Mouse (Mus musculus) forebrain, embryonic 10.5 days (tissue): ENCODE data around the gene Dbndd2. TPM values are rescaled to one million over a fixed set of nuclear protein-coding genes. Genes with fewer than 3 reads are reported as not detected.

Experiments used
- DNase-seq: peaks from one replicate; pipeline ENCODE4 v3.0.0-alpha.2; 2017; ENCODE audit warnings: low spot score; ENCODE audit errors: extremely low spot score
- H3K27ac ChIP-seq: fragments of 300-500 bp; sonication (generic); 2 replicates; pipeline ENCODE4 v1.5.1; 2016; ENCODE audit warnings: mild to moderate bottlenecking
- H3K27me3 ChIP-seq: fragments of 300-500 bp; sonication (generic); 2 replicates; pipeline ENCODE4 v1.6.1; 2016; ENCODE audit warnings: mild to moderate bottlenecking; ENCODE audit not compliant: poor library complexity, severe bottlenecking
- H3K36me3 ChIP-seq: fragments of 300-500 bp; sonication (generic); replicated peaks from 2 replicates; pipeline ENCODE4 v1.6.1; 2016; ENCODE audit warnings: mild to moderate bottlenecking, moderate library complexity
- H3K4me1 ChIP-seq: fragments of 300-500 bp; sonication (generic); 2 replicates; pipeline ENCODE4 v1.6.1; 2016
- H3K4me3 ChIP-seq: fragments of 300-500 bp; sonication (generic); 2 replicates; pipeline ENCODE4 v1.5.1; 2016; ENCODE audit warnings: mild to moderate bottlenecking, moderate library complexity
- H3K9me3 ChIP-seq: fragments of 300-500 bp; sonication (generic); 2 replicates; pipeline ENCODE4 v1.6.1; 2016; ENCODE audit warnings: mild to moderate bottlenecking, moderate library complexity
- WGBS: fragments of 180-500 bp; shearing (Covaris S2); methylation state at CpG from one replicate; pipeline ENCODE4 v1.1.7; 2016; 5-methylcytosine and 5-hydroxymethylcytosine counted together
- polyA plus RNA-seq: library from polyadenylated mRNA; unstranded; fragments of >200 nt; fragmentation: Nextera tagmentation; extraction: Ambion mirVana; gene quantifications from 2 replicates; pipeline ENCODE4 v1.2.1, GENCODE M21; 2016

The Dbndd2 gene
- polyA plus RNA-seq, 1 experiment from 2014 or later: 3.1 TPM

DNA sequence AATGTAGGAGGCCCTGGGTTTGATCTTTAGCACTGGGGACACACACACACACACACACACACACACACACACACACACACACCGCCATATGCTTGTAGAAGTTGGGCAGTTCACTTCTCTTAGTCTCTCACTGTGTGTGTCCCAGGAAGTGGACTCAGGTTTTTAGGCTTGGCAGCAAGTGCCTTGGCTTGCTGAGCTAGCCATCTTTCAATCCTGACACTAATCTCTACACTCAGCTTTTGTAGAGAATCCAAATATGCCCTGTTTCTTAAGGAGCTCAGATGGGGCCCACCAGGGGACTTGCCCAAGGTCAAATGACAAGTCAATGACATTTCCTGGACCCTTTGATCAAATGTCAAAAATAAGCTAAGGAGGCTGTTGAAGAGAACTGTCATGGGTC, 29.5 kb upstream of the Dbndd2 start:
- 84% methylated on average over 1 of the region's 1 CpGs for WGBS
- peak overlapping the region; percentile 81 for H3K27ac ChIP-seq
- H3K36me3 ChIP-seq: no peaks in the 10 kb centered on the region
- H3K4me1 ChIP-seq: peaks cover 35% of the 10 kb centered on the region
- no peaks in the 10 kb centered on the region for H3K9me3 ChIP-seq
- H3K4me3 ChIP-seq: peak overlapping the region; percentile 34; the same call in 1 of the 2 replicates
- peaks cover 3% of the 10 kb centered on the region; the same call in 1 of the 2 replicates for H3K27me3 ChIP-seq
- no peak for DNase-seq

DNA sequence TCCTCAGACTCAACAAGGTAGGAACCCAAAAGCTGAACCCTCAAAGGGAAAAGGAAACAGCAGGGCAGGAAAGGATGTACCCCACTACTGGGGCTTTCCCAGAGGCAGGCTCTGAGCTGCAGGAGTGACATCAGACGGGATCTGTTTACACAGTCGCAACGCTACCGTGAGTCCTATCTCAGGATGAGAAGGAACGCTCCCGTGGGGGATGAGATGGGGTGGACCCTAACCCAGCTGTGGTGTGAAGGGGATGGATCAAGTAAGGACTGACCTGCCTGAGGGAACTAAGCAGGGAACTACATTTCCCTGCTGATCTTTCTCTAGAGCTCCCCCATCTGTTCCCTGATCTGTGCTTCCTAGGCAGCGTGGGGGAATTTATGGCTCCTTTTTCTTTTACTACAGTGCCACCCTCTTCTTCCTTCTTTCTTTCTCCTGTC, 29.0 kb upstream of the Dbndd2 start, which contains the start of gene Sys1:
Gene Sys1, plus strand, starts transcription at position 101 of the 437 bp plus-strand sequence.
- peak within 1 kb of the TSS; percentile 81 for H3K27ac ChIP-seq
- H3K36me3 ChIP-seq: no peaks in the 10 kb centered on the region
- no peak for DNase-seq
- H3K9me3 ChIP-seq: no peaks in the 10 kb centered on the region
- H3K4me1 ChIP-seq: peaks cover 37% of the 10 kb centered on the region
- peak within 1 kb of the TSS; percentile 34 for H3K4me3 ChIP-seq
- H3K27me3 ChIP-seq: peaks cover 3% of the 10 kb centered on the region; the same call in 1 of the 2 replicates
- 3% methylated on average over 7 of the region's 7 CpGs for WGBS

DNA sequence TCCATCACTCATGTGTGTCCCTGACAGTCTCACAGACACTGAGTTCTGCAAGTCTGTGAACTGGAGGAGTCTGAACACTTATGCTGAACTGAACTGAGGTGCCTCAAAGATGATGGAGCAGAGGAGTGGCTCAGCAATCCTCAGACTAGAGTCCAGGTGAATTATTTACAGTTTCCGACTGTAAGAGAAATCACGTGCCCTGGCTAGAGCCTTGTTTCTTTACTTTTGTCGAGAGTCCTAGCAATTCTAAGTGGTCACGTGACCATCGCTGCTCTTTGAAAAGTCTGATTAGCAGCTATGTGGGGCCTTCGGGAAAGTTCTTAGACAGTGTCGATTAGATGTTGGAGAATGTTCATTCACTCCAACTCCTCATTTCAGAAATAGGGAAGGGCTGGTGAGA, 28.0 kb upstream of the Dbndd2 start:
- no peak for DNase-seq
- Histone ChIP-seq H3K27me3 (peaks cover 3% of the 10 kb centered on the region; the same call in 1 of the 2 replicates), H3K36me3 (peaks cover under 1% of the 10 kb centered on the region), H3K27ac (peak overlapping the region; percentile 81), H3K4me1 (peaks cover 39% of the 10 kb centered on the region), H3K4me3 (no peak overlapping the region), H3K9me3 (no peaks in the 10 kb centered on the region)
- 76% methylated on average over 7 of the region's 7 CpGs for WGBS

DNA sequence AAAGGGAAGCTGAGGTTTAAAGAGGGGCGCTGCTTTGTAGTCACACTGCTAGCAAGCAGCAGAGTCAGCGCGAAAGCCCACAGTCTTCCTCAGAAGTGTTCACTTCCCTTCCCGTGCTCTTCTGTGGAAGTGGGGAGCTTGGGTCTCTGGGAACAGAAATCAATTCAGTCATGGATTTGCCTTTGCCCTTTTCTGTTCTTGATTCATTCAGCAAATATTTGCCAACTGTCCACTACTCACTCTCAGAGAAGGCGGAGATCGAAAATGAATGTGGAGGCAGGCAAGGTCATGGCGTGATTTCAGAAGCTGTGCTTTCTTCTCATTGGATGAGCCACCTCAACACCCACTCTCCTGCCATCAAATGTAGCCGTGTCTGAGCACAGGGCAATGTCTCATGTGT, 27.4 kb upstream of the Dbndd2 start:
- peaks cover 43% of the 10 kb centered on the region for H3K4me1 ChIP-seq
- H3K27ac ChIP-seq: no peak overlapping the region
- 89% methylated on average over 8 of the region's 8 CpGs for WGBS

DNA sequence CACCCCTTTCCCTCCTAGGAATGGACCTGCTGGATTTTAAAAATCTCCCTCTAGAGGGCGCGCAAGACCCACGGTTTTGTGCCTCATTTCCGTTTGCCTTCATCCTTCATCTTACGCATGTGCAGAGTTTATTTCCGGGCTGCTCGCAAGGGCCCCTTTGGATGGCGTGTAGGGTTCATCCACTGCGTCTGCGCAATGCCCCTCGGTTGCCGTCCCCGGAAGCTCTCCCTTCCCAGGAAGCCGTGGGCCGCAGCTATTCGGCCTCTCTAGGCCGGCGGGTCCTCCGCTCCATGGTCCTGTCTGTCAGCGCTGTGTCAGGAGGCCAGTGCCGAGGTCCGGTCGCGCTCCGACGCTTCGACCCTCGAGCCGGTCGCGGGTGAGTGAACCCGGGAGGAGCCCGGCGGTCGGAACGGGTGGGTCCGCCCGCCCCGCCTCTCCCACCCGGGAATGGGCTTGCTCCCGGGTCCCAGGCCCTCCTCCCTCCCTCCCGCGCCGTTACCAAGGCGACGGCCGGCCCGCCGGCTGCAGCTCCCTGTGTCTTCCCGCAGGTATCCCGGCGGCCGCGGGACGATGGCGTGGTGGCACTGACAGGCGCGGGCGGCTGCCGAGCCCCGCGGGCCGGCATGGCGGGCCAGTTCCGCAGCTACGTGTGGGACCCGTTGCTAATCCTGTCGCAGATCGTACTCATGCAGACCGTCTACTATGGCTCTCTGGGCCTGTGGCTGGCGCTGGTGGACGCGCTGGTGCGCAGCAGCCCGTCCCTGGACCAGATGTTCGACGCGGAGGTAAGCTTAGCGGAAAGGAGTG, 25.0 kb upstream of the Dbndd2 start, which contains the start of gene Gm20458:
Gene Gm20458, plus strand, starts transcription at position 223 of the 807 bp plus-strand sequence.
- DNase-seq: peak; percentile 97
- Histone ChIP-seq H3K27ac (peak within 1 kb of the TSS; percentile 93), H3K36me3 (peaks cover 31% of the 10 kb centered on the region), H3K9me3 (no peaks in the 10 kb centered on the region), H3K4me1 (peaks cover 39% of the 10 kb centered on the region), H3K4me3 (peak within 1 kb of the TSS; percentile 90), H3K27me3 (no peaks in the 10 kb centered on the region)
- under 1% methylated on average over 73 of the region's 79 CpGs for WGBS

More for the DNA sequence above, 27.4 kb upstream of the Dbndd2 start:
- Histone ChIP-seq H3K36me3 (peaks cover 7% of the 10 kb centered on the region), H3K9me3 (no peaks in the 10 kb centered on the region), H3K27me3 (peaks cover 3% of the 10 kb centered on the region; the same call in 1 of the 2 replicates), H3K4me3 (no peak overlapping the region)
- no peak for DNase-seq

DNA sequence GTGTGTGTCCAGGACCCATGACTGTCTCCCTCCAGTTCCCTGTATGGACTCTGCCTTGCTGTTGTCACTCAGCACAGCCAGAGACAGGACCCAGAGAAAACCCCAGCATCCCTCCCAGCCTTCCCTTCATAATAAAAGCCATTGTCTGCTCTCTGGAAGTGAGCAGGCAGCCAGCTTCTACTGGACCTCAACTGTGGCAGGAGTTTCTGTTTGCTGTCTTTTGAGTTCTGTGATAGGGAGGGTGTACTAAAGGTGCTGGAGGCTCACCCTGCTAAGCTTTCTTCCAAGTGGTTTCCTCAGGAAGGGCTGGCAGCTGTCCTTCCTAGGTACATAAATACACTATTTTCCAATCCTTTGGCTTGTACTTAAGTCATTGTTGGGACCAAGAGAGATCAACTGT, 20.7 kb upstream of the Dbndd2 start:
- Histone ChIP-seq H3K27ac (no peak overlapping the region), H3K36me3 (peaks cover 50% of the 10 kb centered on the region), H3K4me1 (peaks cover 18% of the 10 kb centered on the region), H3K27me3 (no peaks in the 10 kb centered on the region), H3K4me3 (no peak overlapping the region), H3K9me3 (no peaks in the 10 kb centered on the region)
- DNase-seq: no peak

DNA sequence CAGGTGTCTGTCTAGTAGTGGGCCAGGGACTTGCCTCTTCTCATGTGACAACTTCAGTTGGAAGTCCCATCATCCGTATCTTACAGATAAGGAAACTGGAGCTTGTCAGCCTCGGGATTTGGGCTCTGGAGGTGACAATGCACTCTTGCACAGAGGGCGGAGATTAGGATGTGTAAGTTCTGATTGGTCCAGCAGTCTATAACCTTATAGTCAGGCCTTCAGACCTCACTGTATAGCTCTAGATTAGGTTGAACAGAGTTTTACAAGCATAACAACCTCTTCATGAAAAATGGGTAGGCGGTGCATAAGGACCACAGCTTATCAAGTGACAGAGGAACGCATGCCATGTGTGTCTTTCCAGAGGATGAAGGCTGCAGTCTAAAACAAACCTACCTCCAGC, 19.1 kb upstream of the Dbndd2 start:
- no peak overlapping the region for H3K4me3 ChIP-seq
- no peaks in the 10 kb centered on the region for H3K27me3 ChIP-seq
- peaks cover 13% of the 10 kb centered on the region for H3K4me1 ChIP-seq
- peaks cover 53% of the 10 kb centered on the region for H3K36me3 ChIP-seq
- H3K27ac ChIP-seq: no peak overlapping the region
- H3K9me3 ChIP-seq: no peaks in the 10 kb centered on the region
- no peak for DNase-seq
- WGBS: 82% methylated on average over 5 of the region's 5 CpGs

DNA sequence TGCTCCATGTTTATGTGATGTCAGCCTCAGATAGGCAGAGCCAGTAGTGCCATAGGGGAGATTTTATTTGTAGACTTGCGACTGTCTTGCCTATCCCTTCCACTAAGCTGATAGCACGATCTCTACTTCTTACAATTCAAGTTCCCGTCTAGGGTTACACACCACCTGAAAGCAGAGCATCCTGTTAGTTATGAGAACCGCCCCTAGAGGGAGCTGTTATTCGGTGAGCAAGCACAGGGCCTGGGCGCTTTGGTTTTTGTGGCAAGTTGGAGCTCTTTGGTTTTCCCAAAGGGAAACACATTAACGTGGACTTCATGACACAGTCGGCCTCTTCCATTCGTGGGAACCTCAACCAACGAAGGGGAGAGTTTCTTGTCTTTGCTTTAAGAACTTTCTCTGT, 15.7 kb upstream of the Dbndd2 start:
- DNase-seq: peak; percentile 38
- H3K36me3 ChIP-seq: peaks cover 48% of the 10 kb centered on the region
- WGBS: 29% methylated on average over 10 of the region's 10 CpGs
- H3K4me3 ChIP-seq: no peak overlapping the region
- H3K4me1 ChIP-seq: no peaks in the 10 kb centered on the region
- H3K27me3 ChIP-seq: no peaks in the 10 kb centered on the region
- H3K27ac ChIP-seq: no peak overlapping the region
- no peaks in the 10 kb centered on the region for H3K9me3 ChIP-seq

DNA sequence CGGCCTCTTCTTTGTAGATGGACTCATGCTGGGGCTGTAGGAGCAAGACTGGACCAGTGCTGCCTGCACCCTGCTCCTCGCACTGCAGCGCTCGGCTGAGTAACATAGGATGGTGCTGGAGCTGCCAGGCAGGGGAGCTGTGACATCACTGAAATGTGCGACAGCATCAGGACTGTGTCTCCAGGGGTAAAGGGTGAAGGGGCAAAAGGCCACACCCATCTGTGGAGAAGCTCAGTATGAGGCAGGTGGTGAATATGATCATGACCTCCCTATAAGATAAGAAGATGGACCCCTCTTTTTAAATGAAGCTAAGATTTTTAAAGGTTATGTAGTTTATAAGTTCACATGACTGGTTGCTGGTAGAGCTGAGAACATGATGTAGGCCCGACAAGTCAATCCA, 12.3 kb upstream of the Dbndd2 start, which contains the start of gene Trp53tg5:
Gene Trp53tg5, minus strand, starts transcription at position 101 of the 400 bp plus-strand sequence.
- no peak within 1 kb of the TSS for H3K27ac ChIP-seq
- H3K4me3 ChIP-seq: no peak within 1 kb of the TSS
- WGBS: 89% methylated on average over 6 of the region's 6 CpGs
- no peaks in the 10 kb centered on the region for H3K9me3 ChIP-seq
- H3K27me3 ChIP-seq: no peaks in the 10 kb centered on the region
- no peaks in the 10 kb centered on the region for H3K4me1 ChIP-seq
- no peak for DNase-seq
- H3K36me3 ChIP-seq: peaks cover 28% of the 10 kb centered on the region

DNA sequence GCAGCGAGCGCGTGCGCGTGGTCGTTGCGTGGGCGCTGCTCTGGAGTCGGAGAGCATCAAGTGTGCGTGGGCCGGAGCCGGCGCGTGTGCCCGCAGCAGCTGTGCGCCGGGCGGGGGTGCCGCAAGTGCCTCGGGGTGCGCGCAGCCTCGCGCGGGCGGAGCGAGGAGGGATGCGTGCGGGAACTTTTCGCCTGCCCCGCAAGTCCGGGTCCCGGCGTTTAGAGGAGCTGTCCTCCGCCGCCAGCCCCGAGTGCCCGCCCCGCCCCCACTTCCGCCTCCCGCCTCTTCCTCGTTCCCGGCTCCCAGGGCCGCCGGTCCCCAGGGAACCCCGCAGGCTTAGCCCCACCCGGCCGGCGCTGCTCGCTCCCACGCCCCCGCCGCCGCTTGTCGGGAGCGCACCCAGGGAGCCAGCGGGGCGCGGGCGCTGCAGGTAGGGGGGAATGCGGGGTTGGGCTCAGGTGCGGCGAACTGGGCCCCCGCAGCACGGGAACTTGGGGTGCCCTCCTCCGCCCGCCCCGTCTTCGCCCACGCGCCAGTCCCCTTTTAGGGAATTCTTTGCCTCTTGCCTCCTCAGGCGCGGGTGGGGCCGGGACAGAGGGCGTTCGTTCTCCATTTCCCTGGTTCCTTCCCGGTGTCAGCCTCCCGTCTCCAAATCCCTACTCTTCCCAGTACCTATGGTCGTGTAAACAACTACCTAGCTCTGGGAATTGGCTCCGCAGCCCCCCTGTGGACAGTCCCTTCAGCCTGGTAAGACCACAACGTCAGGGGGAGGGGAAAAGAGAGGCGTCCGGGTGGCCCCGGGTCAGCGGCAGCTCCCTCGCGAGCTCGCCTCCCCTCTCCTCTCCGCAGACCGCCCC, 580 bp downstream of the Dbndd2 start:
- Histone ChIP-seq H3K9me3 (no peaks in the 10 kb centered on the region), H3K4me3 (peak overlapping the region; percentile 90), H3K4me1 (peaks cover 22% of the 10 kb centered on the region), H3K36me3 (peaks cover 9% of the 10 kb centered on the region), H3K27me3 (peaks cover 61% of the 10 kb centered on the region), H3K27ac (peak overlapping the region; percentile 84)
- WGBS: under 1% methylated on average over 90 of the region's 90 CpGs
- DNase-seq: peak; percentile 44

DNA sequence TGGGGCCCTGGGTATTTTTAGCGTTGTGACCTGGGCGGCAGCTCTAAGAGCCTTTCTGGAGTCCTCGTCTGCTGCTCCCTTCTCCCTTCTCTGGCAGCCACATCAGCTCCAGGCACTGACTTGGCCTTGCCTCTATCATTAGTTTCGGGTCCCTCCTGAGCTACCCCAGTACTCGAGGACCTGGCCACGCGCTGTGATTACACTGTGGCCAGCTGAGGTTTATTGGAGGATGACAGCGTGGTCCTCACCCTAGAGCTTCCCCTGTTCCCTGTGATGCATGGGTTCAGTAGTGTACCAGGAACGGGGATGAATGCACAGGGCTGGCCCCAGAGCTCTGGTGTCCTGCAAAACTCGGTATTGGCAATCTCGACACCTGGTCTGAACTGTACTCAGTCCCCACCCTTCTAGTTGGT, 1.2 kb downstream of the Dbndd2 start:
- H3K4me3 ChIP-seq: peak overlapping the region; percentile 90
- H3K36me3 ChIP-seq: peaks cover 9% of the 10 kb centered on the region
- no peaks in the 10 kb centered on the region for H3K9me3 ChIP-seq
- peaks cover 61% of the 10 kb centered on the region for H3K27me3 ChIP-seq
- H3K4me1 ChIP-seq: peaks cover 22% of the 10 kb centered on the region
- 13% methylated on average over 11 of the region's 11 CpGs for WGBS
- peak overlapping the region; percentile 84 for H3K27ac ChIP-seq
- no peak for DNase-seq

DNA sequence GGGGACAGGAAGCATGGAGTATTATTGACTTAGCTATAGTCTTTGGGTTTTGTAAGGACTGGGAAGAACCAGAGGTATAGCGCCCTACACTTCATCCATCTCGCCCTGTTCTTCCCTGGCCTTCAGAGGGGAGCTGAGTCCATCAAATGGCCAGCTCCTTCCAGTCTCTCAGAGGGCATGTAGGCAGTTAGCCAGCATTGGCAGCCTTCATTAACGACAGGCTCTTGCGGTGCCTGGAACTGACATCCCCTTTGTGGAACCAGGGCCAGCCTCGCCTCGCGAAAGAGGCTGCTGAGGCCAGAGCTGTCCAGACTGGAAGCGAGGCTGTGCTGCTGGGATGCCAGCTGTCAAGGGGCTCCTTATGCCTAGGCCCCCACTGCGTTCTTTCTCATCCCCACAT, 1.9 kb downstream of the Dbndd2 start:
- Histone ChIP-seq H3K27me3 (peaks cover 61% of the 10 kb centered on the region), H3K9me3 (no peaks in the 10 kb centered on the region), H3K4me1 (peaks cover 22% of the 10 kb centered on the region), H3K27ac (no peak overlapping the region), H3K4me3 (no peak overlapping the region), H3K36me3 (peaks cover 9% of the 10 kb centered on the region)
- 59% methylated on average over 9 of the region's 9 CpGs for WGBS
- no peak for DNase-seq
